Mouse (Mus musculus) cerebellum, adult 9-11 months (tissue): ENCODE results near the gene Cdhr3.

Experiments
- DNase-seq: peaks from one replicate; pipeline ENCODE4 v3.0.0; 2022

Cdhr3 gene

DNA sequence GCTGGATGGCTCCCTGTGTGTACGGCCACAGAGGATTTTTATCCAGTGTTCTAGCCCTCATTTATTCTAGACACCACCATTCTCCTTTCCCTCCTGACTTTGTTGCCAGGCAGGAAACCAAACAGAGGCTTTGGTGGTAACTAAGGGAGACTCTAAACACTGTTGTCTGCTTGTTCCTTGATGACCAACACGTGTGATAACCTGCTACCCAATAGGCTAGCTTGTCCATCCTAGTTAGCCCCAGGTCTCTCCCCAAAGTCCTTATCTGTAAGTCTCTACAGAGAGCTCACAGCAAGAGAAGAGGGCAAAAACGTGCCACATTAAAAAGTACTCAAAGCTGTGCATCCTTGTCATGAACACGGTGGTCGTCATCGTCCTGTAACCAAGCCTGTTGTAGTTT lies at the start of gene Cdhr3:
TSS of gene Cdhr3 (minus strand) at position 101 of the 400 bp plus-strand sequence.
- no peak for DNase-seq

DNA sequence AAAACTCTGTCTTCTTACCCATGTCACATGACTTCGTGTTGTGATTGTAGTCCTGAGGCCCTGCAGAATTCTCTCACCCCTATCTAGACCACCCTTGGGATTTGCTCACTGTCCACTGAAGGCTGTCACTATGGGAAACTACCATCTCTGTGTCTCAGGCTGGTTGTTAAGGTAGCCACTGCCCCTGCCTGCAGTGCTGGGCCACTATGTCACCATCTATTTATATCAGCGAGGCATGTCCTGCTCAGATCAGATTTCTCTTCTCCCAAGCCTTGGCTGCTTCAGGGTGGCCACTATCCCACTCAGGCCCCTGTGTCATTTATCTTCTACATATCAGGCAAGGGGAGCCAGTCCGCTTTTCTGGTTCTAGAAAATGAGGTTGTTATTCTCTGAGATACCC lies 46.4 kb upstream of the Cdhr3 start:
- no peak for DNase-seq

DNA sequence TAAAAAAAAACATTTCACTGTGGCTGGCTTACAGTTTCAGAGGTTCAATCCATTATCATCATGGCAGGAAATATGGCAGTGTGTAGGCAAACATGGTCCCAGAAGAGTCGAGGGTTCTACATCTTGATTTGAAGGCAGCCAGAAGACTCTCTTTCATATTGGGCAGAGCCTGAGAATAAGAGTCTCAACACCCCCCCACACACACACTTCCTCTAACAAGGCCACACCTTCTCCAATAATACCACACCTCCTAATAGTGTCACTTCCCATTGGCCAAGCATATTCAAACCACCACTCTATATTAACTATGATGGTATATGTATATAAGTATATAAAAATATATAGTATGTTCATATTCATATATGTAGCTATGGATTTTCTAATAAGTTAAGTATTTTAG lies 45.2 kb upstream of the Cdhr3 start:
- DNase-seq: no peak

DNA sequence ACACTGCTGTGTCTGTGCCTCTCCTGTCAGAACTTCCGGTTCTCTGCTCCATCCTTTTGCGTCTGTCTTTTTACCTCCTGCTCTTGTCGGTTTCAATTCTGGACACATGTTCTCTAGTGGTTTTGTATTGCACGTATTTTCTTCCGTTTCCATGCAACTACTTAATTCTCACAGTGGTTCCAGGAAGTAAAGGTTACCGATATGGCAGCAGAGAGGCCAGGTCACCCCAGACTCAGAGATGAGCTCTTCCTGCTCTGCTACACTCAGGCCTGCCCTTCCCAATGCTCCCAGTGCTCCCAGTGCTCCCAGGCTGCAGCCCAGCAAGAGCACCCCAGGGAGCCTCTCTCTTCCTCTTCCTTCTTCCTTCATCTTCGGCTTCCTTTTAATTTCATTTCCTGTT lies 39.1 kb upstream of the Cdhr3 start:
- no peak for DNase-seq

DNA sequence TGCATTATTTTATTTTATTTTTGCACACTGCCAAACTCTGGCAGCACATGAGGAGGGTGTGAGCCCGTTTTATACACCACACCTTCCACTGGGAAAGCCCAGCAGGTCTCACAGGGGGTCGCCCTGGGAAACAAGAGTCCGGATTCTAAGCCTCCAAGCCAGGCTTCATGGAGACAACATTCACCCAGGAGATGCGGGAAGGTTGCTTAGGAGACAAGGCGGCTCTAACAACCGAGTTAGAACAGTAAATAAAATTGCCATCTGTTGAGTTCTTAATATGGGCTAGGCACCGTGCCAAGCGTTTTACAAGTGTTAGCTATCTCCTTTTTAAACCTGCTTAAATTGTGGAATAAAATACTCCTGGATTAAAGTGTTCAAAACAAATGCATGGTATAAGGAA lies 37.7 kb upstream of the Cdhr3 start:
- no peak for DNase-seq

DNA sequence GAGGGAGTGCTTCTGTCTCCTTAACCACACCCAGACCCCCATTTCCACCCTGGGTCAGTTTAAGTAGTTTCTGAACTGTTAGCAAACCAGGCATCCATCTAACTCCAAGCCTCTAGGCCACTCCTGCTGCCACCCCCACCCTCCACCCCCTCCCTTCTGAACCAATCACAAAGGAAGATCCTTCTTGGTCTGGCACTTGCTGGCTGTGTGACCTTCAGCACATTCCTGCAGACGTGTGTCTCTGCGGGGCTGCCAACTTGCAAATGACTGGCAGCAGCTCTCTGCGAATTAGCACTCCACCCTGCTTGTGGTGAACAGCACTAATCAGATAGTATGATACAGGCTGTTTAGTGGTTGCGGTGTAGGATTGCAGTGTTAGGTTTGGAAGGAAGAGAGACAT lies 36.7 kb upstream of the Cdhr3 start:
- no peak for DNase-seq

DNA sequence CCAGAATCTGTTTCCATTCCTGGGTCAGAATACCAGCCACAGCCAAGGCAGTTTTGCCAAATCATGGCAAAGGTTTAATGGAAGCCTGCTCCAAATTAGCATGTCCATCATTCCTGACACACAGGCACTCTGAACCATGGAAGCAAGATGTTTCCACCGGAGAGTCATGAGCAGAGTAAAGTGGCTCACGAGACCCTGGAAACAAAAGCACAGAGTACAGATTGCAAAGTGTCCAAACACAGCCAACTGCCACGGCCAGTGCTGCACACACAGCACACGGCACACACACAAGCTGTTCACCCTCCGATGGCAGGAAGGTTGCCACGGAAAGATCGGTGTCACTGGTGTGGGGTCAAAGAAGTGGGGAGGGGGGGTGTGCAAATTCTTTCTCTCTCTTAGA lies 36.0 kb upstream of the Cdhr3 start:
- no peak for DNase-seq

DNA sequence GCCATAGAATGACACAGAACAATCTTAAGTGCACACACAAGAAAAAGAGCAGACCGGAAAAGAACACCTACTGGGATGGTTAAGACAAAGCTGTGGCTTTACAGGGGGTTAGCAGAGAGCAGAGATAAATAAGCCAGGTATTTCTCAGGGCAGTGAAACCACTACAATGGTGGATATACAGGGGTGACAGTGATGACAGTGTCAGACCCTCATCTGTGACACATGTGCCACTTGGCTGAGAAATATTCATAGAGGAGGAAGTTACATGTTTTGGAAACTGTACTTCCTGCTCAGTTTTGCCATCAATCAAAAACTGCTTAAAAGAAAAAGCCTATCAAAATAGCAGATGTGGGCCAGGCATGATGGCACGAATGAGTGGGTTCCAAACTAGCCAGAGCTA lies 35.4 kb upstream of the Cdhr3 start:
- no peak for DNase-seq

DNA sequence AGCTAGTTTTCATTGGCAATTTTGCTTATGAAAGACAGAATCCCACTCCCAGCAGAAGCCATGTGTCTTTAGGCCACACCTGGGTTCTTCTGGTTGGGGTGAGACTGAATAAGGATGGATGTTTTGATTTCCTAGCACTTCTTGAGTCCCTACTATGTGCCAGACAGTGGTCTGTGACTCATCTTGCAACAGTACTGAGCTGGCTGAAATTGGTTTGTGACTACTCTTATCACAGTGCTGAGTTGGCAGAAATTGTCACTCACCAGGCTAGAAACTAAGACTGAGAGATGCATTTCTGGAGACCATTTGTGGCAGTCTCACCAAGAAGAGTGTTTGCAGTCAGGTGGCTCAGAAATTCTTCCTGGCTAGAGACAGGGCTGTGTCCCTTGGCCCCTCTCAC lies 33.6 kb upstream of the Cdhr3 start:
- DNase-seq: no peak

DNA sequence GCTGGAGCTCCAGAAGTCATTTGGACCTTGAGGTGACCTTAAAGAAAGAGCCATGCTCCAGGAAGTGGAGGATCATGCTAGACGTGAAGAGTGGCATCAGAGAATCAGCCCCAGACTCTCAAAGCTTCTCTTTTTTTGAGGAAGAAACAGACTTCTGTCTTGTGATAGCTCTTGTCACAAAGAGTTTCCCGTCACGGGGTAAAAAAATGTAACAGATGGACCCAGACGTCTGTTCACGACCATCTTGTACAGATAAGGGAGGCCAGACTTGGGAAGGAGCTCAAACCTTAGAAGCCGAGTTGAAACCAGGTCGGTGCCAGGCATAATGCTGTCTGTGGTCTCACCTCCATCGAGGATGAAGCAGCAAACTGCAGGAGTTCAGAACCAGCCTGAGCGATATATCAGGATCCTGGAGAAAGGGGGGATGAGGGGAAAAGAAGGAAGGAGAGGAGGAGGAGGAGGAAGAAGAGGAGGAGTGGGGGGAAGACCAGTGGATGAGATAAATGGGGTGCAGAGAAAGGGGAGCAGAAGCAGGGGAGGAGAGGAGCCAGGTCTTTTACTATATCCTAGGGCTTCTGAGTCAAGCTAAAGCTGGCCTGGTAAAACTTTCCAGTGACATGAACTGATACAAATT lies 33.0 kb upstream of the Cdhr3 start:
- no peak for DNase-seq

DNA sequence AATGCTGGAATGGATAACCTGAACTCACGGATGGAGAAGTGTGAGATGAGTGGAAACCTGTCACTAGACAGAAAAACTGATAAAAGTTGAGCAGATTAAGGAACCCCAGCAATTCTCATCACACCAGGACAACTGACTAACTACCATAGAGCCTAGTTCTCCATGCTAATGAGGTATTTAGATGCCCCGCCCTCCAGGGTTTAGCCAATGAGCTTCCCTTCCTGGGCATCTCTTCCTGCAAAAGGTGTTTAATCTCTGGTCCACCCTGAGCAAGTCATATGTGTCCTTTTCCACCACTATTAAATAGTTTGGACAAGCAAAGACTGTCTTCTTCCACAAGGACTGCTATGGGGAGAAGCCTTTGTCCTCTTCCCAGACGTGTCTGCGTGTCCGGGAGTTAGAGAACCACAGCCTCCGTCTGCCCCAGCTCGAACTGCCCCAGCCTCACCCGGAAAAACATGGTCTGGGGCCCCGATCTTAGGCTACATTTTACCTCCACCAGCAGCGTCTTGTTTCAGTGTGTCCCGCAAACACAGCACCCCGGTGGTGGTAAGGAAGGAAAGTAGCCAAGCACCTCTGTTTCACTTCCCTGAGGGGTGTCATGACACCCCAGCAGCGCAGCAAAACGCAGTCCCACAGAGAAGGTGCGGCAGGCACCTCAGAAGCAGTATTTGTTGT lies 26.1 kb upstream of the Cdhr3 start:
- DNase-seq: no peak

DNA sequence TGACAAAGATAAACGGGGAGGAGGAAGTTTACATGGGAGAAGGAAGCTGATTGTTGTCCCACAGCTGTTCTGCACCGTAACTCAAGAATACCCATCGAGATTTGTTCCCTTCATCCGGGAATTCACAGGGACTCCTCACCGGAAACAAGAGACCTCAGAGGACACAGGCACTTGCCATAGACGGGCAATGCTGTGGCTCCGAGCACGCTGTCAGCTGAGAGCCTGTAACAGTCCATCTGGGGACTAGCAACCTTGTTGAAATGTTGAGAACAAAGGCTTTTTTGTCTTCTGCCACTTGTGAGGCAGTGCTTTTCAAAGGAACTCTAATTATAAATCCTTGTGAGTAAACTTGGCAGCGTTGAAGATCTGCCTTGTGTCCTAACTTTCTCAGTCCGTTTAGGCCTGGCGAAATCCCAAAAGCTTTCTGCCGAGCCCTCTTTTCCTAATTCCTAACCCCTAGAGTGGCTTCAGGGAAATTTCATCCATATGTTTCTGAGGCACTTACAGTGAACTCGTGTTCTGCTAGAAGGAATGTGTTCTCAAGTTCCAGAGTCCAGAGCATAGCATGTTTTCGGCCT lies 18.3 kb upstream of the Cdhr3 start:
- DNase-seq: peak; percentile 13

DNA sequence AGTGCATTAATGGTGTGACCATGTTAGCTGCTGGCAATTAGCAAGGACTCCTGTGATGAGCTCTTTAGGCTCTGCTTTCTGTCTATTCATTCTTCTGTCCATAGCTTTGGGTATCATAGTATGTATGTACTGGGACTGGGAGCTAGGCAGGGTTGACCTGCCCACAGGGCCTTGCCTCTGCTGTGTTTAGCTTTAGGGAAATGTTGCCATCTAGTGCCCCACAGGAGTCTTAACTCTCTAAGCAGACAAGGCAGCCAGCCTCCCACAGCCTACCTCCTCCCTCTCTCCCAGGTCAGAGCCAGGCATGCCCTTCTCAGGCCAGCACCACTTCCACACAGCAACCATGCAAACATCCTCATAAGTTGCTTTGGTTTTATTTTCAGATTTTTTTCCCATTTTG lies 16.9 kb upstream of the Cdhr3 start:
- peak; percentile 6 for DNase-seq

DNA sequence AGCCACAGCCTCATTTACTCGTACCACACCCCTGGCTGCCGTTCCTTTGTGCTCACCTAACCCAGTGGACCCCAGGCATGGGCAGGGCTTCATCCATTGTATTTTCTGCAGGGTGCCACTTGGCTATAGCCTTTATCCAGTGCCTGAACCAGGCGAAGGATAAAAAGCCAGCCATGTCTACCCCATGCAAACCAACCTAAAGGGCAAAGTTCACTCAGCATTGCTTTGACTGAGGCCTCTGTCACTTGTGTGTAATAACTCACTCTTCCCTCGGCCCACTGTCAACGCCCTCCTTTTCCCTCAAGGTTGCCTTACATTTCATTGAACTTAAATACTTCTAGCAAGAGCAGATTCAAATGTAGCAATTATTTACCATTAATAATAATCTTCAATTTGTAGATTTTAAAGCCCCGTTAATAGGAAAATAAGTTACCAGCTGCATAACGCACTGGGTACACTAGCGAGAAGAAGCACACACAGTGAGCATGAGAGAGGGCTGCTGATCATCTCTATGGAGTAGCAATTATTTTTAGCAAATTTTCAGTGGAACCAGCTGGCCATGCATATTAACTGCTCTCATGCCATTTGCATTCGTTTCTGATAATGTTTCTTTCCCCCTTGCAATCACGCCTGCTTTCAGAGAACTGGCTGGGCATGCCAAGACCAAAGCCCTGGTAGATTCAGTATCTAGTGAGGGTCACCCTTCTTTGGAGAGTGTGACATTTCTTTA lies 13.9 kb upstream of the Cdhr3 start:
- no peak for DNase-seq

DNA sequence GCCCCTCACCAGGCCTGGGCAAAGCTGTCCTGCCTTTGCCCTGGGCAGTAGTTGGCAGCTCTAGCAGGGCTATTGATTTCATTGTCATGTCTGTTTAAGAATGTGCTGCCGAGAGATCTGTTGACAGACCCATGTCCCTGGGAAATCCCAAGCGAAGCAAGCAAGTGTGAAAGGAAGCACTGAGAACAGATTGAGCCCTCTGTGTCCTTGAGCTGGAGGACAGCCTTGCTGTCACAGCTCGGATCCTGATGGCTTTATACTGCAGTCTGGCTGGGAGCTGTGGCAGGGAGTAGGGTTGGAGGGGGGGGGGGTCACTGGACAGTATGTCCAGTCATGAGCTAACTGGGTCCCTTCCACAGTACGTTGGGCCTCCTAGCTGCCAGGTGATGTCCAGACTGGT lies 13.0 kb upstream of the Cdhr3 start:
- DNase-seq: no peak

DNA sequence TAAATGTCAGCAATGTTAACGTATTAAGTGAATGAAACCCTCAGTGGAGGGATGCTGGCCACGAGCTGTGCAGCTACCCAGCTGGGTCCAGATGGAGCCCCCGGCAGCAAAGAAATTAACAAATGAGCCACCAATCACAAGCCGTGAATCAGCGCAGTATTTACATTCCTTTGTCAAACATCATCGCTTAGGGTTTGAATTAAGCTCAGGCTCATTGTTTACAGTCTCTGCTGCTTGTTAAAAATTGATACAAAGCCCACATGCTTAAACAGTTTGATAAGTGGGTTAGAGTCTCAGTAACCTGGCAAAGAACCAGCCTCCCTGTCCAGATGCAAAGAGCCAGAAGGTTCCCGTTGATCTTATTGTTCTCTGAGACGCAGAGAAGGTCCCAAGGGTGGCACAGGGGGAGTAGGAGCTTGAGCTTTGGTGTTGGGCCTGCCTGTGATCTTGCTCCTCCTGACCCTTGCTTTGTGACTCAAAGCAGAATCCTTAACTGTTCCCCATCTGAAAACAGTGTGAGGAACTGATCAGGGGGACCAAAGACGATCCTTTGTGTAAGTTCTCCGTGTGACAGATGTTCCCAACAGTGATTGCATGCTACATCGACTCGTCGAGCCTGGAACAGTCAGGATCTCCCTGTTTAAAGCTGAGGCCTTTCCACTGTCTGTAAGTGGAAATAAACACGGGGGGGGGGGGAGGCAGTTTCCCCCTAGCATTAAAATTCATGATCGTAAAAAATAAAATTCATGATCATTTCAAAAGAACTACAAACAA lies 9.9 kb upstream of the Cdhr3 start:
- no peak for DNase-seq

DNA sequence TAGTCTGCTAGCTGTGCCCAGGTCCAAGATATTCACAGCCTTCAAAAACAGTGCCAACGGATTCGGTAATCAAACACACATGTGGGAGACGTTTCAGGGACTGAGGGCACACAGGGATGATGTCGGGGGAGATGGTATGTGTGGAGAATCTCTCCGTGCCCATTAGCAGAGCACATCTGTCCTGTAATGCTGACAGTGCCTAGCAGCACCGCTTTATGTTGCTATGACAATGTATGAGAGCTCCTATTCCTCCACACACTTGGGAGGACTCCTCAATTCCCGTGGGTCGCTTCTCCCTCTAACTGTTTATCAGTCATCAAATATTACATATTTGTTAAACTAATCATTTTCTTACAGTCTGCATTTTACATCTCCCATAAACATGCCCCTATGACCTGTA lies 9.0 kb upstream of the Cdhr3 start:
- DNase-seq: no peak

DNA sequence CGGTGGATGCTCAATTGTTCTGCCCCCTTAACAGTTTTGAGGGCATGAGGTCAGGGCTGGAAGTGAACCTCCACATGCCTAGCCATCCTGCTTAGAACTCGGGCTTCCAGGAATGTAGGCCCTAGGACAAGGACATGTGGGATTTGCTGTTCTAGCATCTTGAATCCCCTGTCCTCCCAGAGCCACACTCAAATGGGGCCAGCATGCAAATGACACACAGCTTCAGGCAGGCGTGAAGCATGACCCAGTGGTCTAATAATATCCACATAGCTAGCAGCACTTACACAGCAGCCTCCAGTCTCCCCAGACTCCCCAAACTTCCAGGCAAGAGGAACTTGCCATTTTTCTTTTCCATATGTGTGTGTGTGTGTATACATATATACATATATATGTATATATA lies 3.3 kb upstream of the Cdhr3 start:
- DNase-seq: no peak

DNA sequence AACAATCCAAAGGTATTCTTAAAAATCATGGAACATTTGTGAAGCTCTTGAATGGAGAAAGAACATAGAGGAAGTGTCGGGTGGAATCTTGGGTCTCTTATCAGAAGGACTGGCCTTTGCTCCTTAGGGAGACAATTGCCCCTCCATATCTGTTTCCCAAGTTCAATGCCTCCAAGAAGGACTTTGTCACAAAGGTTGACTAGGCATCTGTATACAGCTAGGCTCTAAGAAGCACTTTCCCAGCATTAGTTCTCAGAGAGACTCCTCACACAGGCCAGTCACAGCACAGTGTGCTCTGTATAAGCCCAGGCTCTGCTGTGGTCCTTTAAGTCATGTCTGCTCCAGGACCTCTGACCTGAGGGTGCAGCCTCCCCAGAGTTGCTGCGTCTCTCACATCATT lies 479 bp downstream of the Cdhr3 start:
- no peak for DNase-seq

DNA sequence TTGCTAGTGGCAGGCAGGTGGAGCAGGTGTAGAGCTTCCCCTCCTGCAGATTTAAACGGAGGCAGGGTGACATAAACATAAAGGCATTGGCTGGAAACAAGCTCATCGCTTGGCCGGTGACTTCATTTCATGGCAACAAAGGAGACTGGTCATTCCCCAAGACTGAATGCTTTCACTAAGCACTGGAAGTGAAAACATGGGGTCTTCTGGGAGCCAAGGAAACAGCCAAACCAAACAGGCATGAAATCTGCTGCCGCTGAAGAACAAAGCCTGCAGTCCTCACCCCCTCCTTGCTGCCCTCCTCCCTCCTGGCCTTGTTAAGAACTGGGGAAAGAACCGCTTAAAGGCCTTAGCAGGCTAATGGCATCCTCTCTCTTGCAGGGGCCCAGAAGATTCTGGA lies 6.5 kb downstream of the Cdhr3 start:
- DNase-seq: no peak

DNA sequence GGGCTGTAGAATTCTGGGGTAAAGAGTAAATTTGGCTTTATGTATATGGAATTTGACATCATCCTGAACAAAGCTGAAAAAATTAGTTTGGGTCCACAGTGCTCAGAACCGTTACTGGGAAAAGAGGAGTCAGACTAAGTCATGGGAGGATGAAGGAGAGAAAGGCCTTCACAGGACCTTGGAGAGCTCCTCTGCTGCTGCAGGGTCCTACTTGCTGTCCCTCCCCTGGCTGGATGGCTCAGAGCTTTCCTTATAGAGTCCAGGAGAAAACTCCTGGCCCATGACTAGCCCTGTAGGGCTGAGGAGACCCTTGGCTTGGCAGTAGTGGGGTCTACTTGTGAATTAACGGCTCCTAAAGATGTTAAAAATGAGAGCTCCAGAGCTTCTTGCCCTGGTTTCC lies 8.0 kb downstream of the Cdhr3 start:
- DNase-seq: no peak

DNA sequence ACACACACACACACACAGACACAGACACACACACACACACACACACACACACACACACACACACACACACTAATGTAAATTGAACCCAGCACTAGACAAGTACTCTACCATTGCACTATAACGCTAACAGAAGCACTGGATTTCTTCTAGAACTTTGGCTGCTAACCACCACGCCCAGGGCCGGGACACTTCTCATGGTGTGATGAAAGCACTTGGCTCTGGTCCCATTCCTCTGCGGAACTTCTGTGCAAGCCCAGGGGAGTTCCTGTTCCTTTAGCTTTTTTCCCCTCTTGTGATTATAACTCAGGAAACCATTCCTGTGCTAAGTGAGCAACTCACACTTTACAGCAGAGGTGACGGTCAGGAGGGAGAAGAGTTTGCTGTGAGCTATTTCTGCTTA lies 9.3 kb downstream of the Cdhr3 start:
- no peak for DNase-seq

DNA sequence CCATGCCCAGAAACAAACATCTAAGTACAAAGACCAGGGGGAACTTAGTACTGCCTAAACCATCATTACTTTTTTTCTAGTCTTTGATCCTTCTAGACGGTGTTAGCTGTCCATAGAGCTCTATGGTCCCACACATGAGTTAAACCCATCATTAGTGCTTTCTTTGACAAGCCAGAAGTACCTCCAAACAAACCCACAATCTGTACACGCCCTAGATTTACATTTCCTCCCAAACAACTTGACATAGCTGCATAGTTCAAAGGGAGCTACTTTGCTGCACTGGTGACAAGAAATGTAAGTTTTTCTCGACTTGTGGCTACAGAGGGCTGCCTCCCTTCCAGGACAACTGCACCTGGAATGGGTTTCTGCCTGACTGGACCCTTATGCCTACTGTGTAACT lies 16.4 kb downstream of the Cdhr3 start:
- no peak for DNase-seq
